Mouse (Mus musculus) olfactory bulb, adult 2 months (tissue): ENCODE measurements at regions not wholly inside any gene's neighbourhood (a gene's known extent, or its start where the extent isn't known, plus 50 kb on each side); places are given as distances from the start of the nearest gene placed in this dataset.

Experiments
- H3K27ac ChIP-seq: fragments of 200-500 bp; 2 replicates; pipeline ENCODE4 v1.5.1; 2012; ENCODE audit warnings: low read depth, low read length; ENCODE audit not compliant: insufficient read depth
- H3K4me1 ChIP-seq: fragments of 200-500 bp; 2 replicates; pipeline ENCODE4 v1.6.1; 2012; ENCODE audit warnings: low read length; ENCODE audit not compliant: control insufficient read depth, insufficient read depth
- H3K4me3 ChIP-seq: fragments of 200-500 bp; 2 replicates; pipeline ENCODE4 v1.5.1; 2012; ENCODE audit warnings: mild to moderate bottlenecking, low read depth, low read length, moderate library complexity; ENCODE audit not compliant: insufficient read depth
- CTCF ChIP-seq: fragments of 200-500 bp; IDR thresholded peaks from 2 replicates; pipeline ENCODE4 v1.5.1; 2012; ENCODE audit warnings: low read depth, mild to moderate bottlenecking, low read length, moderate library complexity; ENCODE audit not compliant: insufficient read depth
- POLR2A ChIP-seq: fragments of 200-500 bp; IDR thresholded peaks from 2 replicates; pipeline ENCODE4 v1.6.1; 2012; ENCODE audit warnings: mild to moderate bottlenecking, low read depth, low read length, moderate library complexity; ENCODE audit not compliant: insufficient read depth
- WGBS: fragments of 180-500 bp; shearing (Covaris S2); methylation state at CpG from one replicate; pipeline ENCODE4 v1.1.7; 2018; 5-methylcytosine and 5-hydroxymethylcytosine counted together

GRCm38 (mm10) chr2:128438897-128439296 is 152.1 kb upstream of the Spdye4c start:
- H3K4me1 ChIP-seq = peaks cover 3% of the 10 kb centered on the region; the same call in 1 of the 2 replicates
- no peak overlapping the region for H3K27ac ChIP-seq
- no peak overlapping the region for H3K4me3 ChIP-seq
- TF ChIP-seq CTCF (no peak), POLR2A (no peak)
- 71% methylated on average over 2 of the region's 2 CpGs for WGBS

- TF ChIP-seq POLR2A (no peak), CTCF (no peak)
- Histone ChIP-seq H3K4me3 (no peak overlapping the region), H3K27ac (no peak overlapping the region), H3K4me1 (no peaks in the 10 kb centered on the region)
- 64% methylated on average over 7 of the region's 7 CpGs for whole genome bisulfite sequencing
Observed at GRCm38 (mm10) chr2:128444599-128445011, 146.4 kb upstream of the Spdye4c start.

- WGBS = 98% methylated on average over 5 of the region's 5 CpGs
- TF ChIP-seq CTCF (no peak), POLR2A (no peak)
- no peak overlapping the region for H3K27ac ChIP-seq
- no peaks in the 10 kb centered on the region for H3K4me1 ChIP-seq
- no peak overlapping the region for H3K4me3 ChIP-seq
Observed at GRCm38 (mm10) chr2:128445443-128445842, 145.6 kb upstream of the Spdye4c start.

GRCm38 (mm10) chr2:128449294-128449693 is 141.7 kb upstream of the Spdye4c start:
- no peaks in the 10 kb centered on the region for H3K4me1 ChIP-seq
- no peak overlapping the region for H3K27ac ChIP-seq
- 86% methylated on average over 3 of the region's 3 CpGs for WGBS
- H3K4me3 ChIP-seq = no peak overlapping the region
- TF ChIP-seq CTCF = no peak
- TF ChIP-seq POLR2A = no peak

GRCm38 (mm10) chr2:128450045-128450444 is 141.0 kb upstream of the Spdye4c start:
- WGBS = 87% methylated on average over 4 of the region's 4 CpGs
- Histone ChIP-seq H3K4me3 (no peak overlapping the region), H3K27ac (no peak overlapping the region), H3K4me1 (no peaks in the 10 kb centered on the region)
- TF ChIP-seq CTCF (no peak), POLR2A (no peak)

- TF ChIP-seq POLR2A = no peak
- no peak for TF ChIP-seq CTCF
- WGBS = 86% methylated on average over 5 of the region's 5 CpGs
- Histone ChIP-seq H3K4me3 (no peak overlapping the region), H3K4me1 (no peaks in the 10 kb centered on the region), H3K27ac (no peak overlapping the region)
Observed at GRCm38 (mm10) chr2:128451554-128452239, 139.3 kb upstream of the Spdye4c start.

GRCm38 (mm10) chr2:128452582-128452981 is 138.4 kb upstream of the Spdye4c start:
- H3K4me3 ChIP-seq = no peak overlapping the region
- no peaks in the 10 kb centered on the region for H3K4me1 ChIP-seq
- 100% methylated on average over 1 of the region's 1 CpGs for WGBS
- TF ChIP-seq POLR2A (no peak), CTCF (no peak)
- no peak overlapping the region for H3K27ac ChIP-seq

GRCm38 (mm10) chr2:128454509-128454908 is 136.5 kb upstream of the Spdye4c start:
- 87% methylated on average over 13 of the region's 13 CpGs for WGBS
- H3K4me3 ChIP-seq = no peak overlapping the region
- H3K27ac ChIP-seq = no peak overlapping the region
- no peaks in the 10 kb centered on the region for H3K4me1 ChIP-seq
- TF ChIP-seq POLR2A = no peak
- no peak for TF ChIP-seq CTCF

GRCm38 (mm10) chr2:128457591-128458209 is 133.3 kb upstream of the Spdye4c start:
- TF ChIP-seq POLR2A (no peak), CTCF (no peak)
- H3K27ac ChIP-seq = no peak overlapping the region
- no peaks in the 10 kb centered on the region for H3K4me1 ChIP-seq
- 81% methylated on average over 6 of the region's 6 CpGs for WGBS
- no peak overlapping the region for H3K4me3 ChIP-seq
